Mouse (Mus musculus) cerebellum, postnatal 14 days (tissue): ENCODE results near the gene Spi1.

Experiments
- DNase-seq, 2 experiments: peaks; one replicate each; pipeline ENCODE4 v3.0.0; 2021; ENCODE audit warnings: mixed read lengths in 2 of 2

Spi1 gene

DNA sequence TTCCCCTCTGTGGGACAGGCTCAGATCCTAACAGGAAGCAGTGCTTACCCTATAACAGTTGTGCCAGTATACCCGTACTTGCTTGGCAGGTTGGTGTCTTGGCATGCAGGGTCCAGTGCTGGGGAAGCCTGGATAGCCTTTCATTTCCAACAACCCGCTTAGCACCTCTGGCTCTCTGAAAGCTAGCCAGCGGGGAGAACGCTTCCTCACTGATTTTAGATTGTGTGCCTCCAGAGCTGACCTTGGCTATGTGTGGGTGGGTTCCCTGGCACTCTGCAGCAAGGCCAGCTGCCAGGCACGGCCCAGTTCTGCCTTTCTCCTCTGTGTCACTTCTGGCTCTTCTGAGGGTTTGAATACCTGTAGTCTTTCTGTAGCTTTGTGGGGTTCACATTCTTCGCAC, 47.9 kb downstream of the Spi1 start:
- DNase-seq: no peak

DNA sequence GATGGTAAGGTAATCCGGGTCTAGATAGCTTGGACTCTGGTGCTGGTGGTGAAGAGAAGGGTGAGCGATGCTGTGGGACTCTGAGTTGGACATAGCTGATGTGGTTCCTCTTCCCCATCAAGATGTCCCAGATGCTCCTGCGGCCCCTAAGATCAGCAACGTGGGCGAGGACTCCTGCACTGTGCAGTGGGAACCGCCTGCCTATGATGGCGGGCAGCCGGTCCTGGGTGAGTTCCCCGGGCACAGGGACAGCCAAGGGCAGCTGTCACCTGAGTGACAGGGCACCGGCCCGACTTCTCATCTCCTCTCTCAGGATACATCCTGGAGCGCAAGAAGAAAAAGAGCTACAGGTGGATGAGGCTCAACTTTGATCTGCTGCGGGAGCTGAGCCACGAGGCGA, 49.1 kb downstream of the Spi1 start:
- DNase-seq: no peak

DNA sequence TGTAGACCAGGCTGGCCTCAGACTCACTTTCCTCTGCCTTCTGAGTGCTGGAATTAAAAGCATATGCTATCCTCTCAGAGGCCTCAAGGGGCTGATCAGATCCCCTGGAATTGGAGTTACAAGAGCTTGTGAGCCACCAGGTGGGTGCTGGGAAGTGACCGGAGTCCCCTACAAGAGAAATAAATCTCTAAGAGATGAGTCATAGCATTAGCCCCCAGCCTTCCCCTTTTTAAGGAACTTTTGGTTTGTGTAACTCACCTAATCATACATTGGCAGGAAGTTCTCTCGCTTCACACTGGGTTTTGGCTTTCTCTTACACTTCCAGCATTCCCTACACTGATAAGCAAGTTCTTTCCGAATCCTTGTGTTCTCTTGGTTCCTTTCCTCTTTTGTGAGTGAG, 49.8 kb downstream of the Spi1 start:
- DNase-seq: no peak

DNA sequence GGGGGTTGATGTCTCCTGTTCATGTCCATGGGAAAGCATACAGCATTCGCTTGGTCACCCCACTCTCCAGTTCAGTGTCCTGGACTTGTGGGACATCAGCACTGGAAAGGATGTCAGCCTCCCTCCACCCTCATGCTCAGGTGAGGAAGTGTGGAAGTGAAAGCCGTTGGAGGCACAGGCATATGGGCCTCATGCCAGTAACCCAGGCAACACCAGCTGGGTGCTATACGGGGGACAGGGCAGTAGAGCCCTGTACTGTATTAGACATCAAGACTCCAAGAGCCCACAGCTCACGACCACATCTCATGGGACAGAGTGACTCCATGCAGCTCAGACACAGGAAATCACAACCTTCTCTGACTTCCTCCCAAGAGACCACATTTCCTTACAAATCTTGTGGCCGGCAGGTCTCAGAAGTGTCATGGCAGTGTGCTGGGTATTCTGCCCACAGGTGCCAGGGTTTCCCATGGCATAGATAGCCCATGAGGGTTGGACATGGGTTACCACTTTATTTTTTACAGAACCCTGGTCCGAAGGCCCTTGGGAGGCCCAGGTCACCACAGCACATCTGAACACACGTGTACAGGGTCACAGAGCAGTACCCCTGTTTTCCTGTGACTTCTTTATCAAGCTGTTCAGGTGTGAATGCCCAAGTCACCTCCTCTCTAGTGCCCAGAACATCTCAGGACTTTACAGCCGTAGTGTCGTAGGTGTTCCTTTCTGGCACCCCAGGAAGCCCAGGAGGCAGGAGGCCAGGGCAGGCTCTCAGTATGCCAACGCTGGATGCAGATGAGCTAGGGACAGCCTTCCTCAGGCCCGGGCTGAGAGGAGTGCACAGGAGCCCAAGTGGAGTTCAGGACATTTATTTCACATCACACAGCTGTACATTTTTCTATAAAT, 54.6 kb downstream of the Spi1 start:
- peak; percentile 55 to 64 for DNase-seq

DNA sequence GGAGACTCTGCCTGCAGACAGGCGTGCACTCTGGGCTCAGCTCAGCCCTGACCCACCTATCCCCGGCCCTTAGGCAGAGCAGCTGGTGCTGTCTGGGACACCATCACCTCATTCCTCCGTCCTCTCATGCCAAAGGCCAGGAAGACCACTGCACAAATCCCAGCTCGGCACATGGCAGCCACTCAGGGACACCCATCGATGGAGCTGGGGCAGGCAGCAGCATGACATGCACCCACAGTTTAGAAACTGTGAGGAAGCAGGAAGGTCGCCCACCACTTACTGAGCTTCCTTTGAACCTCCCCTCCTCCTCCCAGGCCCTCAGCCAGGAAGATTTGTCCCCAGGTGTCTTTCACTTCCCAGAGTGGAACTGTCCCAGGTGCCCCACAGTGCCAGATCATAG, 55.3 kb downstream of the Spi1 start:
- DNase-seq: no peak

DNA sequence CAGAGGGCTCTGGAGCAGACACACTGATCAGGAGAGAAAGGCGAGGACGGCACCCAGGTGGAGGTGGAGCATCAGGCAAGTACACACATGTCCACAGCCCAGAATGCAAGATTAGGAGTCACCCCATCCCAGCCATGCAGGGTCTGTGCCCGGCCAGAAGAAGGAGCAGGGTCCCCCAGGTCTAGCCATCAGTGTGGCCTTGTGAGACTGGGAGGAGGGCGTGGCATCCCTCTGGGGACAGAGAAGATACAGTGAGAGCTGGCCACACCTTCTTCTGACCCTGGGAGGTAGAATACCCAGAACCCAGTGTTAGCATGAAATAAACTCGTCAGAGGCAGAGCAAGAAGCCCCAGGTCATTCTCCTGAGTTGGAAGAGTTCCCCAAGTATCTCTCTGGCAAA, 57.1 kb downstream of the Spi1 start:
- DNase-seq: no peak

DNA sequence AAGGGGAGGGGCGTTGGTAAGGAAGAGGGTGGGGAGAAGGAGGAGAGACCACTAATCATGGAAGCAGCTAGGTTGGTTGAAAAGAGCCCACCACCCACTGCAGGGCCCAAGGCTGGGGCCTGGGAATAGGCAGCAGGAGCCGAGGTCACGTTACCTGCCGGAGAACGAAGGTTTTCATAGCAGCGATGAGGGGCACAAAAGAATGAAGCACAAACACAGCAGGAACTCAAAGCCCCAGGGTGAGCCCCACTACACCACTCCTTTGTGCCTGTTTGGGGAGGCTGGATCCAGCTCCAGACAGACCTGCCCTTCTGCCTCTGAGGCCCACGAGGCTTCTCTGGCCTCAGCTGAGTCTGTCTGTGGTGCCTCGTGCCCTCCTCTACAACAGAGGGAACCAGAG, 57.6 kb downstream of the Spi1 start:
- no peak for DNase-seq

DNA sequence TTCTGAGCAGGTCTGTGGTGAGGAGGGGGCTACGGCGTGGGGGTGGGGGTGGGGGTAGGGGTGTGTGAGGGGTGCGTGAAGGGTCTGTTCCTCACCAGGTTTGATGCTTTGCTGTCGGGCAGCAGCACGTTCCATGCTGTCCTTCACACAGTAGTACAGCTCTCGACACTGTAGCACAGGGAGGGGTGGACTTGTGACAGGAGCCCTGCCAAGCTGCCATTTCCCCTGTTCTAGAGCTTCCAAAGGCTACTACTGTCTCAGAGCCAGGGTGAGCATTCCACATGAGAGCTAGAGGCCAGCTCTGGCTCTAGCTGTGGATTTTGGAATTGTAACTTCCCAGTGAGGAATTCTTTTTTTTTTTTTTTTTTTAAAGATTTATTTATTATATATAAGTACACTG, 60.7 kb downstream of the Spi1 start:
- no peak for DNase-seq

DNA sequence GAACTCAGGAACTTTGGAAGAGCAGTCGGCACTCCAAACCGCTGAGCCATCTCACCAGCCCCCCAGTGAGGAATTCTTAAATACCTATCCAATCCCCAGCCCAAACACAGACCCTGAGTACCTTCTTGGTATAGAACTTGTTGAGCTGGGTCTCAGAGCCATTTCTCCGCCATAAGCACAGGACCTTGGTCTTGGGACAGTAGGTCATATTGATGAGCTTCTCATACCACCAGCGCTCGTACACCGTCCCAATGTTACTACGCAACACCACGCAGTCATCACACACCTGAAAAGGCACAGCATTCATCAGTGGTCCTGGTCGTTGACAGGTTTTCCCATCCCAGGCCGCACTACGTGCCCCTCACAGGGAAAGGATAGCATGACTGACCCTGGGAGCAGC, 61.2 kb downstream of the Spi1 start:
- no peak for DNase-seq

DNA sequence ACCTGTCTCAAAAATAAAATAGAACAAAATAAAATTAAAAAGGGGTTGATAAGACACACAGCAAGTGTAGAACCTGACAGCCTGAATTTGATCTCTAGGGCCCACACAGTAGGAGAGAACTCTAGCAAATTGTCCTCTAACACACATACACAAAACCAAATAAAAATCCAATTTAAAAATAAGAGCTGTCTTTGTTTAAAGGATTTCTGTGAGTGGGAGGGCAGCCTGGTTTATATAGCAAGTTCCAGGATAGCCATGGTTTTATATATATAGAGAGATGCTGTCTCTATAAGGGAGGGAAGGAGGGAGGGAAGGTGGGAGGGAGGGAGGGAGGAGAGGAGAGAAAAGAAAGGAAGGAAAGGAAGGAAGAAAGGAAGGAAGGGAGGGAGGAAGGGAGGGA, 65.9 kb downstream of the Spi1 start:
- no peak for DNase-seq

DNA sequence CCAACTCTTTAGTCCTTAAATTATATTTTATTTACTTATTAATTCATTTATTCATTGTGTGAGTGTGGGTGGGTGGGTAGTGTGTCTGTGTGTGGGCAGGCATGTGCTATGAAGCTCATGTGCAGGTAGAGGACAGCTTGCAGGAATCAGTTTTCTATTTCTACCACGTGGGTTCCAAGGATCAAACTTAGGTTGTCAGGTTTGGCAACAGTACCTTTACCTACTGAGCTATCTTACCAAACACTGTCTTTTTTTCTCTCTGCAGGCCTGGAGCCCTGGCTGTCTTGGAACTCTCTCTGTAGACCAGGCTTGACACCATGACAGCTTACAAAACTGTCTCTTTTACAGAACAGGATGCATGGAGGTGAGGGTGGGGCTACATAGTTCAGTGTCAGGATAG, 69.1 kb downstream of the Spi1 start:
- no peak for DNase-seq

DNA sequence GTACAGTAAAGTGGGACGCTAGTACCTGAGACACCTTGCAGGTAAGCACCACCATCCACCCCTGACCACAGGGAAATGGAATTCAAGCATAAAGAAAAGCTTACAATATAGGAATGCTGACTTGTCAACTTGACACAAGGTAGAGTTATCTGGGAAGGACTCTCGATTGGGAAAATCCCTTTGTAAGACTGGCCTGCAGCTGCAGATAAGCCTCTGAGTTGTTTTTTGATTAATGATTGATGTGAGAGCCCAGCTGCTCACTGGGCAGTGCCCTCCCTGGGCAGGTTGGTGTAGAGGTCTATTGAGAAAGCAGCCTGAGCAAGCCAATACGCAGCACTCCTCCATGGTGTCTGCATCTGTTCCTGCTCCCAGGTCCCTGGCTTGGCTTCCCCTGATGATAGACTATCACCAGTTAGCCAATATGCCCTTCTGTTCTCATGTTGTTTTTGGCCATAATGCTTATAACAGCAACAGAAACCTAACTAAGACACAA, 70.7 kb downstream of the Spi1 start:
- no peak for DNase-seq

DNA sequence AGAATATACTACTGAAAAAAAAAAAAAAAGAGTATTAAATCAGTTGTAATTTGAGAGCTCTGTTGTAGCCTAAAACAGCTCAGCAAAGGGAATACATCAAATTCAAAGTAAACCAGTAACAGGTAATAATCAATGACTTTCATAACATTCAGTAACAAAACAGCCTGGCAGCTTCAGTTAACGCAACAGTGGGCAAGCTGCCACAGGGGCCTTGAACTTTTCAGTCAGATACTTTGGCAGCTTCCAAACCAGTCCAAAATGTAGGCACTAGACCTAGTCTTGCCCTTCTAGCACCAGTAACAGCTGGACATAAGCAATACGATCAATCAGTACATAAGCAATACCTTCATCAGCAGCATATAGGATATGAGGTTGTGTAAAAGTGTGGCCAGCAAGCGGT, 71.9 kb downstream of the Spi1 start:
- DNase-seq: no peak

DNA sequence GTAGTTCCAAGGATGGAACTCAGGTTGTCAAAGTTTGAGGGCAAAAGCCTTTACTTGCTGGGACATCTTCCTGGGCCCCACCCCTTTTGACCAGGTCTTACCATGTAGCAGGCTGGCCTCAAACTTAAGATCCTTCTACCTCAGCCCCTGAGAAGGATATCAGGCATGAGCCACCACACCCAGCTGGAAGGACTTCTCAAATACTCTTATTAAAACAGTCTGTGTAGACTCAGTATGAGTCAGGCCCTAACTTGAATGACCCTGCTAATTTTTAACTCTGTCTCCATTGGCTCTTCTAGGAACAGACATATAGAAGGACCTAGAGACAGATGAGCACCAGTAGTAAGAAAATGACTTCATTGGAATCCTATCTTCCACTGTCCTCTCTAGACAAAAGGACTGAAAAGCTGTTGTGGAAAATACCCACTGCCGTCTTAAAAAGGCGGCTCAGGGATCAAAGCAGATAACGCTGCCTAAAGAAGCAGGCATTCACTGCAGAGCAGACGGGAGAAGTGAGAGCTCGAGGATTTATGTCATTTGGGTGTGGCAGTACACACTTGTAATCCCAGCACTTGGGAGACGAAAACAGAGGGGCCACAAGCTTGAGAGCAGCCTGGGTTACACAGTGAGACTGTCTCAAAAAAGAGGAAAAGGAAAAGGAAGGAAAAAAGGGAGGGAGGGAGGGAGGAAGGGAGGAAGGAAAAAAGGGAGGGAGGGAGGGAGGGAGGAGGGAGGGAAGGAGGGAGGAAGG, 75.0 kb downstream of the Spi1 start:
- DNase-seq: no peak

DNA sequence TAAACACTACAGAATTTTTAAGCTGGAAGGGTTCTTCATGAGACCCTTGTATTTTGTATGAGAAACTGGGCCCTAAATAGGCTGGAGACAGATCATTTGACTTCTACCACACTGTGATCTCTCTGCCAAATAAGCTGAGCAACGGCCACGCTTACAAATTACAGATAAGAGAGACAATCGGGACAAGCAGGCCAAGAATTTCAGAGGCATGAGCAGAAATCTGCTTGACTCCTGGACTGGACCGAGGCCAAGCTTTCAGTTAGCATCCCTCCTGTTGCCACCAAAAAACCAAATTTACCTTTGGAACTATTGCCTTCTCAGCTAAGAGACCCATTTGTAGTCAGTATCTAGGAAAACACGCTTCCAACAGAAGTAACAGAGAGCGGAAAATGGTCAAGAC, 78.4 kb downstream of the Spi1 start:
- no peak for DNase-seq

DNA sequence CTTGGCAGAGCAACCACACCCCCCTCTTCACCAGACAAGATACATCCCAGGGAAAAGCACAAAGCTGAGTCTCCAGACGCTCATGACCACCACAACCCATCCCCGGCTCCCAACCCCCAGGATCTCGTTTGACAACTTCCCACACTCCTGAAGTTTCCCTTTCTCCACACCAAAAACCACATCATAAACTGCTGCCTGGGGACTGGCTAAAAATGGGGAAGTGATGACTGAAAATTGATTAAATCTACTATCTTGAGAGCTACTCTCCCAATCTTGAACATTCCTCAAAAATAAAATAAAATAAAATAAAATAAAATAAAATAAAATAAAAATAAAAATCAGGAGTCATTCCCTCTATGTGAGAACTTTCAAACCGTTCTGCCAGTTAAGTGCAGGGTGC, 80.8 kb downstream of the Spi1 start:
- no peak for DNase-seq

DNA sequence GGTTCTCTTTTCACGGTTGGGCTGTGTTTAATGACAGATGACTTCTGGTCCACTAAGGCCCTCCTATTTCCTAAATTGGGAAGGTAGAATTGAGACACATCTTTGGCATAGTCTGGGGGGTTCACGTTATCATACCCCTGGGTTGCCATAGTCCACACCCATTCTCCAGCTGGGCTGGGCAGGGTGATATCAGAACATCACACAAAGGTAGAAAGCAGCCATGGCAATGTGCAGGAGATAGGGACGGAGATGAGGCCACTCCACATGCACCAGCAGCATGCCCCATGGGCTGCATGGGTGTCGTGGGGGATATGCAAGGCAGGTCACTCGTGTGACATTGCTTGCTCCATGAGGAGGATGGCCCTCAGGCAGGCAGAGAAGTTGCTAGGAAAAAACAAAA, 81.3 kb downstream of the Spi1 start:
- no peak for DNase-seq

DNA sequence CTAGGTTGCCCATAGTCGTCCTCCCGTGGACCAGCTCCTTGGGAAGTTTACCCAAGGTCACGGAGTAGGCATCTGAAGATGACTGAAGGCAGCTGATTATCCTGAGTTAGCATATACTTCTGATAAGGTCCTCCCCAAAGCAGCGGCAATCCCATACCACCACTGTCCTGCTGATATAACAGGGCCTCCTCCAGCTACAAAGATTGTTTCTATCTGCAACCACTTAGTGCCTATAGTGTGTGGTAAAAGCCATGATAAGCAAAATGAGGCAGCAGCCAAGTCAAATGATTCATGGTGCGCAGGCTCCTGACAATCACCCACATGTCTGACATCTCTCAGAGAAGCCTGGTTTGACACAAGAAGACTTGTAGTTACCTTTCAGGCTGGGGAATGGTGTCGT, 82.8 kb downstream of the Spi1 start:
- DNase-seq: no peak
